Mouse (Mus musculus): Measurements from ENCODE around the gene Zfp385b. TPM values are rescaled to one million over a fixed set of nuclear protein-coding genes. Genes with fewer than 3 reads are reported as not detected.

Gene Zfp385b
- polyA plus RNA-seq, 1 experiment from 2014 or later, result 8.1 TPM

GRCm38 (mm10) chr2:77703080-77703479 is 116.4 kb downstream of the Zfp385b start:
- Histone ChIP-seq H3K4me2 (ENCODE audit: low read depth, low read length) (no peak overlapping the region), H3K9me3 (replicated peaks; ENCODE audit: control insufficient read depth, low read length) (no peaks in the 10 kb centered on the region), H3K9ac (ENCODE audit: low read depth, low read length) (no peak overlapping the region), H3K4me3 (ENCODE audit: low read depth, low read length) (no peak overlapping the region), H3K27ac (ENCODE audit: low read length) (no peak overlapping the region), H3K36me3 (ENCODE audit: control insufficient read depth, insufficient read depth) (no peaks in the 10 kb centered on the region), H3K4me1 (ENCODE audit: control insufficient read depth, low read depth, low read length) (no peaks in the 10 kb centered on the region), H3K27me3 (ENCODE audit: control insufficient read depth, insufficient read depth, low read depth, low read length) (no peaks in the 10 kb centered on the region)
- no peak for ATAC-seq (ENCODE audit: low read depth)
- WGBS (ENCODE audit: insufficient replicate concordance), result 68% methylated on average over 19 of the region's 19 CpGs

GRCm38 (mm10) chr2:77691174-77691573 is 128.3 kb downstream of the Zfp385b start:
- no peaks in the 10 kb centered on the region for H3K36me3 ChIP-seq (ENCODE audit: control insufficient read depth, insufficient read depth)
- no peak overlapping the region for H3K4me2 ChIP-seq (ENCODE audit: low read depth, low read length)
- H3K4me1 ChIP-seq (ENCODE audit: control insufficient read depth, low read depth, low read length), result no peaks in the 10 kb centered on the region
- no peaks in the 10 kb centered on the region for H3K9me3 ChIP-seq (replicated peaks; ENCODE audit: control insufficient read depth, low read length)
- WGBS (ENCODE audit: insufficient replicate concordance), result 58% methylated on average over 8 of the region's 8 CpGs
- no peak overlapping the region for H3K27ac ChIP-seq (ENCODE audit: low read length)
- no peak overlapping the region for H3K9ac ChIP-seq (ENCODE audit: low read depth, low read length)
- ATAC-seq (ENCODE audit: low read depth), result no peak
- no peaks in the 10 kb centered on the region for H3K27me3 ChIP-seq (ENCODE audit: control insufficient read depth, insufficient read depth, low read depth, low read length)
- no peak overlapping the region for H3K4me3 ChIP-seq (ENCODE audit: low read depth, low read length)

- Histone ChIP-seq H3K27ac (ENCODE audit: low read length) (no peak overlapping the region), H3K27me3 (ENCODE audit: control insufficient read depth, insufficient read depth, low read depth, low read length) (no peaks in the 10 kb centered on the region), H3K9me3 (replicated peaks; ENCODE audit: control insufficient read depth, low read length) (no peaks in the 10 kb centered on the region), H3K36me3 (ENCODE audit: control insufficient read depth, insufficient read depth) (no peaks in the 10 kb centered on the region), H3K4me3 (ENCODE audit: low read depth, low read length) (no peak overlapping the region), H3K4me2 (ENCODE audit: low read depth, low read length) (no peak overlapping the region), H3K4me1 (ENCODE audit: control insufficient read depth, low read depth, low read length) (no peaks in the 10 kb centered on the region), H3K9ac (ENCODE audit: low read depth, low read length) (no peak overlapping the region)
- WGBS (ENCODE audit: insufficient replicate concordance), result 72% methylated on average over 8 of the region's 8 CpGs
- no peak for ATAC-seq (ENCODE audit: low read depth)
Observed at GRCm38 (mm10) chr2:77690316-77690715, 129.1 kb downstream of the Zfp385b start.

- Histone ChIP-seq H3K9ac (ENCODE audit: low read depth, low read length) (no peak overlapping the region), H3K9me3 (replicated peaks; ENCODE audit: control insufficient read depth, low read length) (no peaks in the 10 kb centered on the region), H3K4me3 (ENCODE audit: low read depth, low read length) (no peak overlapping the region), H3K4me2 (ENCODE audit: low read depth, low read length) (no peak overlapping the region), H3K4me1 (ENCODE audit: control insufficient read depth, low read depth, low read length) (no peaks in the 10 kb centered on the region), H3K27ac (ENCODE audit: low read length) (no peak overlapping the region), H3K27me3 (ENCODE audit: control insufficient read depth, insufficient read depth, low read depth, low read length) (no peaks in the 10 kb centered on the region), H3K36me3 (ENCODE audit: control insufficient read depth, insufficient read depth) (no peaks in the 10 kb centered on the region)
- ATAC-seq (ENCODE audit: low read depth), result no peak
- 68% methylated on average over 4 of the region's 4 CpGs for WGBS (ENCODE audit: insufficient replicate concordance)
Observed at GRCm38 (mm10) chr2:77688651-77689050, 130.8 kb downstream of the Zfp385b start.

GRCm38 (mm10) chr2:77684088-77684487 is 135.4 kb downstream of the Zfp385b start:
- Histone ChIP-seq H3K4me3 (ENCODE audit: low read depth, low read length) (no peak overlapping the region), H3K36me3 (ENCODE audit: control insufficient read depth, insufficient read depth) (no peaks in the 10 kb centered on the region), H3K4me2 (ENCODE audit: low read depth, low read length) (no peak overlapping the region), H3K9me3 (replicated peaks; ENCODE audit: control insufficient read depth, low read length) (no peaks in the 10 kb centered on the region), H3K4me1 (ENCODE audit: control insufficient read depth, low read depth, low read length) (no peaks in the 10 kb centered on the region), H3K27me3 (ENCODE audit: control insufficient read depth, insufficient read depth, low read depth, low read length) (no peaks in the 10 kb centered on the region), H3K9ac (ENCODE audit: low read depth, low read length) (no peak overlapping the region), H3K27ac (ENCODE audit: low read length) (no peak overlapping the region)
- ATAC-seq (ENCODE audit: low read depth), result no peak
- WGBS (ENCODE audit: insufficient replicate concordance), result 55% methylated on average over 3 of the region's 3 CpGs

- Histone ChIP-seq H3K9me3 (replicated peaks; ENCODE audit: control insufficient read depth, low read length) (no peaks in the 10 kb centered on the region), H3K27me3 (ENCODE audit: control insufficient read depth, insufficient read depth, low read depth, low read length) (no peaks in the 10 kb centered on the region), H3K4me3 (ENCODE audit: low read depth, low read length) (no peak overlapping the region), H3K4me2 (ENCODE audit: low read depth, low read length) (no peak overlapping the region), H3K9ac (ENCODE audit: low read depth, low read length) (no peak overlapping the region), H3K27ac (ENCODE audit: low read length) (no peak overlapping the region), H3K36me3 (ENCODE audit: control insufficient read depth, insufficient read depth) (no peaks in the 10 kb centered on the region), H3K4me1 (ENCODE audit: control insufficient read depth, low read depth, low read length) (no peaks in the 10 kb centered on the region)
- no peak for ATAC-seq (ENCODE audit: low read depth)
- 64% methylated on average over 5 of the region's 5 CpGs for WGBS (ENCODE audit: insufficient replicate concordance)
Observed at GRCm38 (mm10) chr2:77682205-77682604, 137.2 kb downstream of the Zfp385b start.

GRCm38 (mm10) chr2:77681741-77682140 is 137.7 kb downstream of the Zfp385b start:
- Histone ChIP-seq H3K27ac (ENCODE audit: low read length) (no peak overlapping the region), H3K4me3 (ENCODE audit: low read depth, low read length) (no peak overlapping the region), H3K4me1 (ENCODE audit: control insufficient read depth, low read depth, low read length) (no peaks in the 10 kb centered on the region), H3K36me3 (ENCODE audit: control insufficient read depth, insufficient read depth) (no peaks in the 10 kb centered on the region), H3K4me2 (ENCODE audit: low read depth, low read length) (no peak overlapping the region), H3K27me3 (ENCODE audit: control insufficient read depth, insufficient read depth, low read depth, low read length) (no peaks in the 10 kb centered on the region), H3K9ac (ENCODE audit: low read depth, low read length) (no peak overlapping the region), H3K9me3 (replicated peaks; ENCODE audit: control insufficient read depth, low read length) (no peaks in the 10 kb centered on the region)
- ATAC-seq (ENCODE audit: low read depth), result no peak
- 72% methylated on average over 5 of the region's 5 CpGs for WGBS (ENCODE audit: insufficient replicate concordance)

GRCm38 (mm10) chr2:77673770-77674169 is 145.7 kb downstream of the Zfp385b start:
- Histone ChIP-seq H3K36me3 (ENCODE audit: control insufficient read depth, insufficient read depth) (no peaks in the 10 kb centered on the region), H3K9me3 (replicated peaks; ENCODE audit: control insufficient read depth, low read length) (no peaks in the 10 kb centered on the region), H3K9ac (ENCODE audit: low read depth, low read length) (no peak overlapping the region), H3K27me3 (ENCODE audit: control insufficient read depth, insufficient read depth, low read depth, low read length) (no peaks in the 10 kb centered on the region), H3K4me2 (ENCODE audit: low read depth, low read length) (peak overlapping the region; percentile 36), H3K4me3 (ENCODE audit: low read depth, low read length) (no peak overlapping the region), H3K4me1 (ENCODE audit: control insufficient read depth, low read depth, low read length) (peaks cover 14% of the 10 kb centered on the region), H3K27ac (ENCODE audit: low read length) (peak overlapping the region; percentile 14; the same call in 1 of the 2 replicates)
- ATAC-seq (ENCODE audit: low read depth), result peak; percentile 95
- 25% methylated on average over 10 of the region's 10 CpGs for WGBS (ENCODE audit: insufficient replicate concordance)

GRCm38 (mm10) chr2:77672215-77672905 is 147.1 kb downstream of the Zfp385b start:
- H3K9me3 ChIP-seq (replicated peaks; ENCODE audit: control insufficient read depth, low read length), result no peaks in the 10 kb centered on the region
- peaks cover 14% of the 10 kb centered on the region for H3K4me1 ChIP-seq (ENCODE audit: control insufficient read depth, low read depth, low read length)
- no peak overlapping the region for H3K9ac ChIP-seq (ENCODE audit: low read depth, low read length)
- peak; percentile 36 for ATAC-seq (ENCODE audit: low read depth)
- no peak overlapping the region for H3K4me3 ChIP-seq (ENCODE audit: low read depth, low read length)
- no peaks in the 10 kb centered on the region for H3K36me3 ChIP-seq (ENCODE audit: control insufficient read depth, insufficient read depth)
- peak overlapping the region; percentile 26 for H3K4me2 ChIP-seq (ENCODE audit: low read depth, low read length)
- 54% methylated on average over 5 of the region's 5 CpGs for WGBS (ENCODE audit: insufficient replicate concordance)
- H3K27ac ChIP-seq (ENCODE audit: low read length), result peak overlapping the region; percentile 50; the same call in 1 of the 2 replicates
- no peaks in the 10 kb centered on the region for H3K27me3 ChIP-seq (ENCODE audit: control insufficient read depth, insufficient read depth, low read depth, low read length)

All from liver, embryonic 16.5 days (tissue).